Mouse (Mus musculus) kidney, embryonic 16.5 days (tissue): ENCODE data around the gene Arhgef2. TPM values are rescaled to one million over a fixed set of nuclear protein-coding genes. Genes with fewer than 3 reads are reported as not detected.

Experiments used
- ATAC-seq: fragments of 200-750 bp; cut with Nextera tagmentation; 2 replicates; pipeline ENCODE4 v1.8.0; 2017; ENCODE audit warnings: moderate TSS enrichment; ENCODE audit not compliant: low FRiP score, low TSS enrichment
- H3K27ac ChIP-seq: fragments of 300-500 bp; sonication (generic); 2 replicates; pipeline ENCODE4 v1.5.1; 2014; ENCODE audit warnings: low read length
- H3K27me3 ChIP-seq: fragments of 300-500 bp; sonication (generic); 2 replicates; pipeline ENCODE4 v1.6.1; 2014; ENCODE audit warnings: low read length, control low read depth, mixed read lengths; ENCODE audit not compliant: insufficient read depth
- H3K36me3 ChIP-seq: fragments of 300-500 bp; sonication (generic); 2 replicates; pipeline ENCODE4 v1.6.1; 2014; ENCODE audit warnings: low read length, control low read depth, mixed read lengths; ENCODE audit not compliant: insufficient read depth
- H3K4me1 ChIP-seq: fragments of 300-500 bp; sonication (generic); 2 replicates; pipeline ENCODE4 v1.6.1; 2014; ENCODE audit warnings: low read length, control low read depth, mixed read lengths; ENCODE audit not compliant: insufficient read depth
- H3K4me2 ChIP-seq: fragments of 300-500 bp; sonication (generic); replicated peaks from 2 replicates; pipeline ENCODE4 v1.6.1; 2014; ENCODE audit warnings: low read depth, low read length
- H3K4me3 ChIP-seq: fragments of 300-500 bp; sonication (generic); 2 replicates; pipeline ENCODE4 v1.5.1; 2014; ENCODE audit warnings: mild to moderate bottlenecking, low read length
- H3K9ac ChIP-seq: fragments of 300-500 bp; sonication (generic); replicated peaks from 2 replicates; pipeline ENCODE4 v1.6.1; 2014; ENCODE audit warnings: low read length
- H3K9me3 ChIP-seq: fragments of 300-500 bp; sonication (generic); 2 replicates; pipeline ENCODE4 v1.6.1; 2016; ENCODE audit warnings: low read length, control low read depth
- WGBS: fragments of 180-500 bp; shearing (Covaris S2); extraction: QIAGEN DNeasy Blood & Tissue Kit; methylation state at CpG from one replicate; pipeline ENCODE4 v1.1.7; 2014; 5-methylcytosine and 5-hydroxymethylcytosine counted together
- polyA plus RNA-seq: library from polyadenylated mRNA; unstranded; fragments of >200 nt; fragmentation: Nextera tagmentation; extraction: Ambion mirVana; gene quantifications from 2 replicates; pipeline ENCODE4 v1.2.1, GENCODE M21; 2015

The Arhgef2 gene
- polyA plus RNA-seq, 1 experiment from 2014 or later, result 103 TPM

DNA sequence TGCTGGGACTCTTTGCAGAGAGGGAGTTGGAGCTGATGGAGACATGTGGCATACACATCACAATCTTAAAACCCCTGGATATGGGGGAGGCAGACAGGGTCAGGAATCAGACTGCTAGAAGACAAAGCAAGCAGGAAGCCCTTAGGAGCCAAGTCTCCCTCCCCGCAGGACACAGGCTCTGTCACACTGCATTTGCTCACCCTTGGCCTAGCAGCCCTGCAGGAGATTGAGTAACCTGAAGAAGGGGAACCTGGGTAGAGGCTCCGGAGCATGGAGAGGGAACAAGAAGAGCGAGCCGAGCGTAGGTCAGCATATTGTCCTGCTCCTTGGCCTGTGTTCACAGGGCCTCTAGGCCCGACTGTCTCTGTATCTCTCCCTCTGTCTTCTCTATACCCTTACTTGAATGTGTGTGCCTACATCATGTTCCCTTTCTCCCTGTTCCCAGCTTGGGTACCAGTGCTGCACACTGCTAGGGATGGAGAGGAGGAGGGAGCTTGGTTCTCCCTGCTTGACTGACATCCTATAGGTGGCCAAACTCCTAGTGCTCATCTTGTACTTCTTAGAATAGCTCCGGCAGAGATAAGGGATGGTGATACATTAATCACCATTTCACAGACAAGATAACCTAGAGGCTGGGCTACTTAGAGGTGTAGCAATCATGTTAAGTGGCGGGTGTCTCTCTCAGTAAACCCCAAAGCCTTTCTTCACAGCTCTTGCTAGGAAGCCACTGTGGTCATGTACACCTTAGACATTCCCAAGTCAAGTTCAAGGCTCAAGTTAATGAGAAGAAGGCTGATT, 12.5 kb downstream of the Arhgef2 start:
- H3K9me3 ChIP-seq, result no peaks in the 10 kb centered on the region
- H3K4me3 ChIP-seq, result no peak overlapping the region
- peaks cover 35% of the 10 kb centered on the region for H3K4me1 ChIP-seq
- no peaks in the 10 kb centered on the region for H3K36me3 ChIP-seq
- peak overlapping the region; percentile 47; the same call in 1 of the 2 replicates for H3K27ac ChIP-seq
- WGBS, result 49% methylated on average over 8 of the region's 8 CpGs
- no peak overlapping the region for H3K4me2 ChIP-seq
- no peak for ATAC-seq
- H3K27me3 ChIP-seq, result no peaks in the 10 kb centered on the region
- H3K9ac ChIP-seq, result no peak overlapping the region

DNA sequence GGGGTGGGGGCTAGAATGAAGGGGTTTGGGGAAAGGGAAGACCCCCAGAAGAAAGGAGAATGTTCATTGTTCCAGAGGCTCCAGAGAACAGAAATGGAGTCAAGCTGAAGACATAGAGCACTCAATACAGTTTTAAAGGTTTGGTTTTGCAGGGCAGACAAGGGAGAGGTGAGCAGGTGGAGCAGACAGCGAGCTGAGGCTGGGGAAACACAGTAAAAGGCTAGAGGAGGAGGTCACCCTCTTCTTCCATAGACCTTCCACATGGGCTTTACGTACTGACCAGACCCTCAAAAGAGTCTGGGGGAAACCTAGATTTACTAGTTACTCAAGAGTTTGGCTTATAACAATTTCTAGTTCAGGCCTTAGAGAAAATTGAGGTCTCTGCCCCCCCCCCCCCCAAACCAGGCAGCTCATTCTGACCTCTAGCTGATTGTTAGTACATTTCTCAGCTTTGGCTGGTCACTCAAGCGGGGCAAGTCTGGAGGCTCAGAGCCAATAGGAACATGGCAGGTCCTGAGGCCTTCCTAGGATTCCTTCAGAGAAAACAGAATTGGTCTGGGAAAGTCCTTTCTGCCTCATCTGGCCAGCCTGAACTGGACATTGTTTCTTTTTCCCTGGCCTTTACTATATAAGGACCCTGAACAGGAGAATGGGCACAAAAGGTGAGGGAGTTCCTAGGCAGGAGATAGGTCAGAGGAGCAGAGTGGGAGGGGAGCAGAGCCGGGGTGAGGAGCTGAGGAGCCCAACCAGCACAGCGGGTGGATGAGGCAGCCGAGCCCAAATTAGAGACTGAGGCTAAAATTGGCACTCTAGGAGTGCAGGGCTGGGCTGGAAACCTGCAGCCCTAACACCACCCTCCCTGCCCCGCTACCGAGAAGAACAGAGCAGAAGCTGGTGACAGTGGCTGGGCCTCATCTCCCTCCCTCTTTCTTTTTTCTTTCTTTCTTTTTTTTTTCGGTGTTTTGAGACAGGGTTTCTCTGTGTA, 13.6 kb downstream of the Arhgef2 start:
- WGBS, result 52% methylated on average over 9 of the region's 9 CpGs
- Histone ChIP-seq H3K4me3 (0 out of 2 replicates have a peak overlapping the region, but pooled peaks have one; percentile 2), H3K27ac (peak overlapping the region; percentile 99), H3K9me3 (no peaks in the 10 kb centered on the region), H3K27me3 (no peaks in the 10 kb centered on the region), H3K36me3 (no peaks in the 10 kb centered on the region), H3K4me2 (no peak overlapping the region; the same call in 1 of the 2 replicates), H3K9ac (no peak overlapping the region), H3K4me1 (peaks cover 46% of the 10 kb centered on the region)
- no peak for ATAC-seq

DNA sequence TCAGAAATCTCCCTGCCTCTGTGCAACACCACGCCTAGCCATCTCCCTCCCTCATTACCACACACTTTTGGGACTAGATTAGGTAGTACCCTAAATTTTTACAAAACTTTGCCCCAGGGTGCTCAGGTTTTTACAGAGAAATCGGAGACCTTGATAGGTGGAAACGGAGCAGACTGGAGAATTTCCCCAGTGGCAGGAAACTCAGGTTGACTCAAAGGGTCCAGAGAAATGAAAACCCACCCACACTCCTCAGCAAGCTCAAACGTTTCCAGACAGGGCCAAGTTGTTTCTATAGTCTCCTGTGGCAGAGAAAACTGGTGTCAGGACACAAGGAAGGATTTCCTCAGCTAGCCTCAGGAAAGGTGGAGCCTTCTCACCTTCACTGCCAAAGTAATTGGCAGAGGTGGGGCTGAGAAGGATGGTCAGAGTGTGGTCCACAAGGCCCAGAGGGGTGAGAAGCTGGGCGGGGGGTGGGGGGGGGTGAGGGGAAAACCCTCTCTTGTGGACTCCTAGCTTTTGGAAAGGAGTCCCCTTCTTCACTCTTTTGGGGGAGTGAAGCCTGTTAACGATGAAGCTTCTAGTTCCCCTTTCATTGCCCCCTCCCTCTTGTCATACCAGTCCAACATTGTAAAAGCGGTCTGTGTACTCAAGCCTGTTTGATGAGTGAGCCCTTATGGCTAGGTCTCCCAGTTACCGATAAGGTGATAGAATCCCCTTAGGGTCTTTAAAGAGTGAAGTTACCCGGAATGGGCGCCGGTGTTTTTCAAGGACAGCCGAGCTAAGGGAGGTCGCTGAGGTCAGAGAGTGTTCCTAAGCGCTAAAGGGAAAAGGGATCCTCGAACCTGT, 14.6 kb downstream of the Arhgef2 start:
- Histone ChIP-seq H3K4me2 (peak overlapping the region; percentile 88), H3K9me3 (no peaks in the 10 kb centered on the region), H3K27ac (peak overlapping the region; percentile 99), H3K9ac (peak overlapping the region; percentile 97), H3K4me1 (peaks cover 50% of the 10 kb centered on the region), H3K27me3 (no peaks in the 10 kb centered on the region), H3K36me3 (no peaks in the 10 kb centered on the region), H3K4me3 (peak overlapping the region; percentile 84)
- 15% methylated on average over 15 of the region's 15 CpGs for WGBS
- peak; percentile 5; the same call in 1 of the 2 replicates for ATAC-seq

DNA sequence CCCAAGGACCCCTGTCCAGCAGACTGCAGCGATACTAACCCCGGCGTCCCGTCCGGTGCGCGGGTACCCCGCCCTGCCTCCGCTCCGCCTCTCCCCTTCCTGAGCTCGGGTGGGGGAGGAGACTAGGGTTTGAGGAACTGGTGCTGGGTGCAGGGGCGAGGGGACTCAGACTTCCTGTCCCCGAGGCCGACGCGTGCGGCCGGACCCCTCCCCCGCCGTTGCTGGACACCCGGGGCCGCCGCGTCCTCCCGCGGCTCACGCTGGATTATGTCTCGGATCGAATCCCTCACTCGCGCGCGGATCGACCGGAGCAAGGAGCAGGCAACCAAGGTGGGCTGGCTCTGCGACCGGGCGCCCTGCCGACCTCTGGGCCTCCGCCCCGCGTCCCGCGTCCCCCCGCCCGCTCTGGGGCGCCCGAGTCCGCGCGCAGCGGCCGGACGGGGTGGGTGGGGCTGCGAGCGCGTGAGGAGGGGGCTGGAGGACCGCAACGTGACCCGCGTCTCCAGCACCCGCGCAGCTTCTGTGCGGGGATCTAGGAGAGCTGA, 15.3 kb downstream of the Arhgef2 start:
- peak overlapping the region; percentile 97 for H3K9ac ChIP-seq
- peak overlapping the region; percentile 88 for H3K4me2 ChIP-seq
- H3K4me1 ChIP-seq, result peaks cover 50% of the 10 kb centered on the region
- no peaks in the 10 kb centered on the region for H3K27me3 ChIP-seq
- H3K27ac ChIP-seq, result peak overlapping the region; percentile 99
- ATAC-seq, result peak; percentile 76
- WGBS, result under 1% methylated on average over 63 of the region's 64 CpGs
- no peaks in the 10 kb centered on the region for H3K36me3 ChIP-seq
- H3K4me3 ChIP-seq, result peak overlapping the region; percentile 84
- H3K9me3 ChIP-seq, result no peaks in the 10 kb centered on the region

GRCm38 (mm10) chr3:88621537-88622112, 15.9 kb downstream of the Arhgef2 start:
- WGBS, result under 1% methylated on average over 36 of the region's 36 CpGs

GRCm38 (mm10) chr3:88622113-88622940, 16.6 kb downstream of the Arhgef2 start:
- Histone ChIP-seq H3K9me3 (no peaks in the 10 kb centered on the region), H3K27ac (peak overlapping the region; percentile 99), H3K27me3 (no peaks in the 10 kb centered on the region), H3K36me3 (no peaks in the 10 kb centered on the region), H3K4me2 (peak overlapping the region; percentile 88), H3K4me1 (peaks cover 59% of the 10 kb centered on the region), H3K4me3 (peak overlapping the region; percentile 84), H3K9ac (peak overlapping the region; percentile 97)
- WGBS, result under 1% methylated on average over 24 of the region's 24 CpGs
- no peak; the same call in 1 of the 2 replicates for ATAC-seq

More at GRCm38 (mm10) chr3:88621537-88622112, 15.9 kb downstream of the Arhgef2 start:
- Histone ChIP-seq H3K27ac (peak overlapping the region; percentile 99), H3K27me3 (no peaks in the 10 kb centered on the region), H3K36me3 (no peaks in the 10 kb centered on the region), H3K9ac (peak overlapping the region; percentile 97), H3K4me2 (peak overlapping the region; percentile 88), H3K4me1 (peaks cover 52% of the 10 kb centered on the region), H3K9me3 (no peaks in the 10 kb centered on the region), H3K4me3 (peak overlapping the region; percentile 84)
- ATAC-seq, result peak; percentile 21

- Histone ChIP-seq H3K4me2 (peak overlapping the region; percentile 88), H3K27me3 (no peaks in the 10 kb centered on the region), H3K9ac (peak overlapping the region; percentile 97), H3K4me3 (peak overlapping the region; percentile 84), H3K27ac (peak overlapping the region; percentile 99), H3K4me1 (peaks cover 61% of the 10 kb centered on the region), H3K36me3 (no peaks in the 10 kb centered on the region), H3K9me3 (no peaks in the 10 kb centered on the region)
- ATAC-seq, result peak; percentile 44
- WGBS, result 0% methylated on average over 5 of the region's 6 CpGs
Observed at GRCm38 (mm10) chr3:88622941-88623345, 17.2 kb downstream of the Arhgef2 start.
